Mouse (Mus musculus) neural tube, embryonic 15.5 days (tissue): ENCODE measurements around the gene 1110017D15Rik. TPM values are rescaled to one million over a fixed set of nuclear protein-coding genes. Genes with fewer than 3 reads are reported as not detected.

ENCODE experiments used
- ATAC-seq: fragments of 200-750 bp; cut with Nextera tagmentation; 2 replicates; pipeline ENCODE4 v1.8.0; 2017; ENCODE audit warnings: mild to moderate bottlenecking, moderate TSS enrichment, moderate library complexity; ENCODE audit not compliant: low FRiP score
- H3K27ac ChIP-seq: fragments of 300-500 bp; sonication (generic); replicated peaks from 2 replicates; pipeline ENCODE4 v1.5.1; 2015; ENCODE audit warnings: mild to moderate bottlenecking, inconsistent platforms
- H3K27me3 ChIP-seq: fragments of 300-500 bp; sonication (generic); replicated peaks from 2 replicates; pipeline ENCODE4 v1.6.1; 2015; ENCODE audit warnings: inconsistent platforms
- H3K36me3 ChIP-seq: fragments of 300-500 bp; sonication (generic); 2 replicates; pipeline ENCODE4 v1.6.1; 2015; ENCODE audit warnings: inconsistent platforms
- H3K4me1 ChIP-seq: fragments of 300-500 bp; sonication (generic); 2 replicates; pipeline ENCODE4 v1.6.1; 2015; ENCODE audit warnings: inconsistent platforms
- H3K4me2 ChIP-seq: fragments of 300-500 bp; sonication (generic); 2 replicates; pipeline ENCODE4 v1.6.1; 2015; ENCODE audit warnings: inconsistent platforms, mild to moderate bottlenecking, moderate library complexity
- H3K4me3 ChIP-seq: fragments of 300-500 bp; sonication (generic); replicated peaks from 2 replicates; pipeline ENCODE4 v1.5.1; 2015; ENCODE audit warnings: mild to moderate bottlenecking, inconsistent platforms
- H3K9ac ChIP-seq: fragments of 300-500 bp; sonication (generic); replicated peaks from 2 replicates; pipeline ENCODE4 v1.6.1; 2015; ENCODE audit warnings: mild to moderate bottlenecking, inconsistent platforms
- H3K9me3 ChIP-seq: fragments of 300-500 bp; sonication (generic); replicated peaks from 2 replicates; pipeline ENCODE4 v1.6.1; 2016; ENCODE audit warnings: inconsistent platforms
- WGBS: fragments of 180-500 bp; shearing (Covaris S2); methylation state at CpG from one replicate; pipeline ENCODE4 v1.1.7; 2015; ENCODE audit warnings: mixed read lengths; 5-methylcytosine and 5-hydroxymethylcytosine counted together
- polyA plus RNA-seq: library from polyadenylated mRNA; unstranded; fragments of >200 nt; fragmentation: Nextera tagmentation; extraction: Ambion mirVana; gene quantifications from 2 replicates; pipeline ENCODE4 v1.2.1, GENCODE M21; 2015

The 1110017D15Rik gene
- polyA plus RNA-seq, 1 experiment from 2014 or later, result 10.1 TPM

DNA sequence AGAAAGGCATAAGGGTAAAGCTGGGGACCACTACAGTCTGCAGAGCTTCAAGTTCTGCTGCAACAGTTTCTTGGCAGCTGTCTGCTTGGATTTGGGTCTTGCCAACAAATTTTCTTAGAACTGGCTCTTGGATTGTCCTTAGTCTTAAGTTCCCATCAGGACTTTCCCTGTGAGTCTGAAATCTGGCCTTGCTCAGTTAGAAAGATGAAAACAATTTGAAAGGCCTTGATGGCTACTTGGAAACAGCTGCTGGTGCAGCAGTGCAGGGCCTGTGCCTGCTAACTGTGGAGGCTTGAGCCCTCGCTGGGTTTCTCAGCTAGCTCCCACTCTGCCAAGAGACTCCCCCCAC is 37.7 kb downstream of the 1110017D15Rik start:
- Histone ChIP-seq H3K9ac (no peak overlapping the region), H3K36me3 (peaks cover 11% of the 10 kb centered on the region), H3K9me3 (no peaks in the 10 kb centered on the region), H3K27me3 (no peaks in the 10 kb centered on the region), H3K4me3 (no peak overlapping the region), H3K4me1 (no peaks in the 10 kb centered on the region), H3K4me2 (no peak overlapping the region), H3K27ac (no peak overlapping the region)
- no peak for ATAC-seq
- WGBS, result 94% methylated on average over 1 of the region's 1 CpGs

DNA sequence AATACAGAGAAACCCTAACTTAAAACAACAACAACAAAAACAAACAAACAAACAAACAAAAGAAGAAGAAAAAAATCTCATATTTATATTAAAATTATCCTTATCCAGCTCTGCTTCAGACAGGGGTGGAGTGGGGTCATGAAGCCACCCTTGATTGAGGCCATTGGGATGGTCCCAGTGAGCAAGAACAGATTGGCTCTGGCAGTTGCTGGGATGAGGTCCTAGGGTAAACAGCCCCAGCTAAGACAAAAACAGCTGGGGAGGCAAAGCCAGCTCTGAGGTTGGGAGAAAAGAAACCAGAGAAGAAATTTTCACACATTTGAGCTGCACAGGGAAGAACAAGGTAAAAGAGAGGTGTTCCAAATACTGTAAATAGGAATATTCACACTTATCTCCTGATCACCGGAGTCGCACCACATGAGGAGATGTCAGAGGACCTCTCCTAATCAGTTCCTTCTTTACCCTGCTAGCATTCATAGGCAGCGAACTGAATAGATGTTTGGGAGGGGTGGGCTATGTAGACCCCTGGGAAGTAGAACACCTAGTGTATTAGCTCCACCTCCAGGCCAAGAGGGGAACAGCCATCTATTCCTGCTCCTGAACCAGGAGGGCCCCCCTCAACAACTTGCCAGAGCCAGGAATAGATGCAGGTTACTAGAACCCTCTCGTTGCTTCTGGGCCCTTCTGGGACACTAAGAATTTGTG is 38.2 kb downstream of the 1110017D15Rik start:
- no peaks in the 10 kb centered on the region for H3K4me1 ChIP-seq
- ATAC-seq, result no peak
- peaks cover 11% of the 10 kb centered on the region for H3K36me3 ChIP-seq
- H3K9ac ChIP-seq, result no peak overlapping the region
- H3K27me3 ChIP-seq, result no peaks in the 10 kb centered on the region
- no peak overlapping the region for H3K27ac ChIP-seq
- no peaks in the 10 kb centered on the region for H3K9me3 ChIP-seq
- H3K4me3 ChIP-seq, result no peak overlapping the region
- H3K4me2 ChIP-seq, result no peak overlapping the region
- WGBS, result 73% methylated on average over 4 of the region's 4 CpGs

DNA sequence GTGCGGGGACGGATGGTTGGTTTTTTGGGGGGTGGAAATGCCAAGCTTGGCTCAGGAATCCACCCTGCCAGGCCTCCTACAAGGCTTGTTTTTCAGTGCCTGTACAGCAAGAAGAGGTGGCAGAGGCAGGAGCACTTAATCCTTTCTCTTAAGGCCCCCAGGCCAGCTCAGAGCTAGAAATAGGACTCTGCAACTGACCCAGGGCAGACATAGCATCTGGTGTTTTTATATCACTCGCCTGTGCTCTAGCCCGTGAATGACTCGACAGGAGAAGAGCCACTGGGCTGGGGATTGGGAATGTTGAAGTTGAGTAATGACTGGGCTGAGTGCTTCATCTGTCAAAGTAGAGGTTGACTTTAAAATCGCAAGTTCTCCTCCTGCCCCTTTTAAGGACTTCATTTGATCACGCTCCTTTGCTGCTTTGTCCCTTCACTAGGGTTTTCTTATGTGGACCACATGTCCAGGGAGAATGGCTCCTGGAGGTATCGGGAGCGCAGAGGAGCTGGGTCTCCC is 39.4 kb downstream of the 1110017D15Rik start:
- Histone ChIP-seq H3K27me3 (no peaks in the 10 kb centered on the region), H3K9me3 (no peaks in the 10 kb centered on the region), H3K4me1 (no peaks in the 10 kb centered on the region), H3K4me2 (no peak overlapping the region), H3K27ac (no peak overlapping the region), H3K9ac (no peak overlapping the region), H3K4me3 (no peak overlapping the region), H3K36me3 (peaks cover 11% of the 10 kb centered on the region)
- no peak for ATAC-seq
- WGBS, result 92% methylated on average over 9 of the region's 9 CpGs

DNA sequence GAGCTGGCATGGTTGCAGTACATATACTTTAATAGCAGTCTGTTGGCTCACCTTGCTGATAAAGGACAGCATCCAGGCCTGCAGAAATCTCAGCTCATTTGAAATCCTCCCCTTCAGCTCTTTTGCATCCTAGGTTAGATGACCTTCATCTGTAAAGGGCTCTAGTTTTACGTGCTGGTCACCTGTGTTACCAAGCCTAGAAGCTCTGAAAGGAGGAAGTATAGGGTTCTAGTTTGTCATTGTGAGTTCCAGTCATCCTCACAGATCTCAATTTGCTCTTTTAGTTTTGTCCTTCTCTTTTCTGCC is 45.8 kb downstream of the 1110017D15Rik start:
- ATAC-seq, result no peak
- Histone ChIP-seq H3K4me1 (peaks cover 13% of the 10 kb centered on the region; the same call in 1 of the 2 replicates), H3K9ac (no peak overlapping the region), H3K27me3 (no peaks in the 10 kb centered on the region), H3K9me3 (no peaks in the 10 kb centered on the region), H3K27ac (peak overlapping the region; percentile 29), H3K4me2 (no peak overlapping the region), H3K36me3 (no peaks in the 10 kb centered on the region), H3K4me3 (no peak overlapping the region)
- WGBS, result 87% methylated on average over 1 of the region's 1 CpGs

DNA sequence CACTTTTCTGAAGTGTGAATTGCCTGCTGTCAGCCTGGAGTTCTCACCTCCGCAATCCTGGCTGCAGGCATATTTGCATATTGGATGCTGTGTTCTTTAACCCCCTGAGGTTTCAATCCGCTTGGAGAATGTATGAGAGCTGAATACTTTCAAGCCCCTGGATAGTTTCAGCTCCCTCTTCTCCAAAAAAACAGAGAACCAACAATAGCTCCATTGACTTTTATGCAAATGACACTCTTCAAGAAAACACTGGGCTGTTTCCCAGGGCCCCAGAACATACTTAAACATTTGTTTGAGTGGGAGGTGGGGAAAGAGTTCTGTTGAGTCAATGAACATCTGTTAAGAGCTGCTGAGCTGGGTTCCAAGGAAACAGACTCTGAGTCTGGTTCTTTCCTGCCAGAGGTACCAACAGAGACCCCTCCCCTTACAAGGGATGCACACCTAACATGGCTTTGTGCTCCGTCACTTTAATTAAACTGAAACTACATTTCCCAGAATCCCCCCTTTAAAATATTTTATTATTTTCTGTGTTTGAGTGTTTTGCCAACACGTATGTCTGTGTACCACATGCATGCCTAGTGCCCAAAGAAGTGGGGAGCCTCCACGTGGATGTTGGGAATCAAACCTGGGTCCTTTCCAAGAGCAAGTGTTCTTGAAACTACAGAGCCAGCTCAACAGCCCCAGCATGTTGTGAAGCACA is 46.3 kb downstream of the 1110017D15Rik start:
- H3K27me3 ChIP-seq, result no peaks in the 10 kb centered on the region
- H3K9ac ChIP-seq, result no peak overlapping the region
- WGBS, result 21% methylated on average over 5 of the region's 5 CpGs
- H3K36me3 ChIP-seq, result no peaks in the 10 kb centered on the region
- no peaks in the 10 kb centered on the region for H3K9me3 ChIP-seq
- no peak overlapping the region for H3K4me3 ChIP-seq
- ATAC-seq, result peak; percentile 40; the same call in 1 of the 2 replicates
- peak overlapping the region; percentile 51 for H3K27ac ChIP-seq
- peaks cover 15% of the 10 kb centered on the region for H3K4me1 ChIP-seq
- H3K4me2 ChIP-seq, result no peak overlapping the region

DNA sequence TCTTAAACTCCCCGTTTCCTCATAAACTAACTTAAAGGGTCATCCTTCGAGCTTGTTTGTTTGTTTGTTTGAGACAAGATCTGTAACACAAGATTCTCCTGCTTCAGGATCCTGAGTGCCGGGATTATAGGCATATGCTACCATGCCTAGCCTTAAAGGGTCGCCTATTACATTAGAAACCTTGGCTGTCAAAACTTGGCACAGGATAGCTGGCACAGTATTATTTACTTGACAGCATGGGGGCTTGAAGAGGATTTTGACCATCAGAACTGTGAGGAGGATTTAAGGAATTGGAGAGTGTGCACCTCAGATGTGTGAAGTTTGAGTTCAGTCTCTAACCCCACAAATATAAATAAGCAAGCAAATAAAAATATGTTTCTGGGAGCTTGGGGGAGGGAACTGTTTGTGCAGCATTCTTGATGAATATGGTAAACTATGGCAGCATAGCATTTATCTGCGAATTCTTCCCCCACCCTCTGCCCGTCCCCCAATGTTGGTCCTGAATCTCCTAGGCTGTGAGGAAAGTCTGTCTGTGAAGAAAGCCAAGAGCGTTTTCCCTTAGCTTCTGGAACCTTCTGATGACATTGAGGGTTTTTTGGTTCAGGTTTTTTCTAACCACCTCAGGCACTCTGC is 47.0 kb downstream of the 1110017D15Rik start:
- no peaks in the 10 kb centered on the region for H3K9me3 ChIP-seq
- H3K9ac ChIP-seq, result no peak overlapping the region
- peaks cover 16% of the 10 kb centered on the region for H3K4me1 ChIP-seq
- H3K36me3 ChIP-seq, result no peaks in the 10 kb centered on the region
- no peaks in the 10 kb centered on the region for H3K27me3 ChIP-seq
- peak overlapping the region; percentile 51; the same call in 1 of the 2 replicates for H3K27ac ChIP-seq
- WGBS, result 60% methylated on average over 7 of the region's 7 CpGs
- no peak for ATAC-seq
- H3K4me3 ChIP-seq, result no peak overlapping the region
- H3K4me2 ChIP-seq, result no peak overlapping the region

DNA sequence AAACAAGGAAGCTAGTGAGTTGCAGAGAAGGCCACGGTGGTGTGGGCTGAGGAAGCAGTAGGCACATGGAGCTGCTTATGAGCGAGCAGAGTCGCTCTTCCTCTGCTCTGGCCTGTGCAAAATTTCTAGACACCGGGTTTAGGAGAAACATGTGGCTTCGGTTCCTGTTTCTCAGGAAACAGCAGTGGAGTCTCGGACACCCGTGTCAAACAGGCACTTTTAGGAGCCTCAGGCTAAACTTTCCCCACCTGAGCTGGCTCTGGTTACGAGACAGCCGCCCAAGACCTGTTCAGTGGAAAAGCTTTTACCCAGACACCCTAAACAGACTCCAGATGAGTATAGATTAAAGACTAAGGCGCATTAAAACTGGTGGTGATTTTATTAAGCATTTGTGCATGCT is 47.9 kb downstream of the 1110017D15Rik start:
- H3K4me3 ChIP-seq, result no peak overlapping the region
- H3K9ac ChIP-seq, result no peak overlapping the region
- no peaks in the 10 kb centered on the region for H3K9me3 ChIP-seq
- no peak overlapping the region for H3K4me2 ChIP-seq
- 74% methylated on average over 10 of the region's 10 CpGs for WGBS
- no peaks in the 10 kb centered on the region for H3K36me3 ChIP-seq
- H3K27me3 ChIP-seq, result no peaks in the 10 kb centered on the region
- peaks cover 16% of the 10 kb centered on the region for H3K4me1 ChIP-seq
- ATAC-seq, result no peak
- 0 out of 2 replicates have a peak overlapping the region, but pooled peaks have one; percentile 18 for H3K27ac ChIP-seq

DNA sequence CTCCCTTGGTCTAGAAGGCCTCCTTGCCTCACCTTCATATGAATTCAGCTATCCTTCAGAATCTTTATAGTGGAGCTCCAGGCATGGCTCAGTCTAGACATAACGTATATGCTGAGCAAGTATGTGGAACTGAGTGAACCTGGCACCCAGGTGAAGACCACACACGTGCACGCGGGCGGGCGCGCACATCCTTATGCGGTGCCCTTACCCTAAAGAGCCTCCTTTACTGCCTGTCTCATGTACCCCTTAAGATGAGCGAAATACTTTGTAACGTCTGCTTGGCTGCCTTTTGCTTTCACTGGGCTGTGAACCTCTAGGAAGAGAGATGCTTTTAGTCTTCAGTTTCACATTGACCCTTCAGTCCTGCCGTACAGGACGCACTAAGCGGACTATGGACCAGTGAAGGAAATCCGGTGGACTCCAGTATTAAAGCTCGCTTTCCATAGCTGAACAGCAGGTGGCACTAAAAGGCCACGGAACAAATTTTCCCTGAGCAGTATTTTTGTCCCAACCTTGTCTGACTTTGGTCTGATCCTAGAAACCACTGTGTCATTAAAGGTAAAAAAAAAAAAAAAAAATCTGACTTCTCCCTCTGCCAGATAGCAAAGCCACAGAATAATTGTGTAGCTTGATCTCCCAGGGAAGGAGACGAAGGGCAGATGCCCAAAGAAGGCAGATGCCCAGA is 48.6 kb downstream of the 1110017D15Rik start:
- no peaks in the 10 kb centered on the region for H3K36me3 ChIP-seq
- WGBS, result 58% methylated on average over 17 of the region's 17 CpGs
- no peak overlapping the region for H3K27ac ChIP-seq
- H3K4me1 ChIP-seq, result peaks cover 22% of the 10 kb centered on the region
- H3K4me2 ChIP-seq, result no peak overlapping the region
- no peaks in the 10 kb centered on the region for H3K27me3 ChIP-seq
- no peak overlapping the region for H3K9ac ChIP-seq
- no peak overlapping the region for H3K4me3 ChIP-seq
- no peak for ATAC-seq
- H3K9me3 ChIP-seq, result no peaks in the 10 kb centered on the region

DNA sequence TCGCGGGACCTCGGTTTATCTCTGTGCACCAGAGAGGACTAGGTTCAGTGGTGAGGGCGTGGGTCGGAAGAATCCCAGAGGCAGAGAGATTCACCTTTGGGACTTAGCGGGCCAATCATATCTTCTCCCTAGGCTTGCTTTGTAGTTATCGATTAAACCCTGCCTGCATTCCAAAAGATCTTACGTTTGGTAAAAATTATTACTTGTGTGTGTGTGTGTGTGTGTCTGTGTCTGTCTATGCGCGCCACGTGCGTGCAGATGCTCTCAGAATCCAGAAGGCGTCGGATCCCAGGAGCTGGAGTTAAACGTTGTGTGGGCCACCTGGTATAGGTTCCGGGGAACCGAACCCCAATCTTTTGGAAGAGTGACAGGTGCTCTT is 51.9 kb downstream of the 1110017D15Rik start:
- H3K4me1 ChIP-seq, result peaks cover 20% of the 10 kb centered on the region
- peak overlapping the region; percentile 58 for H3K9ac ChIP-seq
- H3K9me3 ChIP-seq, result no peaks in the 10 kb centered on the region
- H3K36me3 ChIP-seq, result no peaks in the 10 kb centered on the region
- peak overlapping the region; percentile 75 for H3K4me3 ChIP-seq
- peak; percentile 30; the same call in 1 of the 2 replicates for ATAC-seq
- 3% methylated on average over 17 of the region's 17 CpGs for WGBS
- peak overlapping the region; percentile 78 for H3K27ac ChIP-seq
- peak overlapping the region; percentile 62 for H3K4me2 ChIP-seq
- H3K27me3 ChIP-seq, result no peaks in the 10 kb centered on the region

DNA sequence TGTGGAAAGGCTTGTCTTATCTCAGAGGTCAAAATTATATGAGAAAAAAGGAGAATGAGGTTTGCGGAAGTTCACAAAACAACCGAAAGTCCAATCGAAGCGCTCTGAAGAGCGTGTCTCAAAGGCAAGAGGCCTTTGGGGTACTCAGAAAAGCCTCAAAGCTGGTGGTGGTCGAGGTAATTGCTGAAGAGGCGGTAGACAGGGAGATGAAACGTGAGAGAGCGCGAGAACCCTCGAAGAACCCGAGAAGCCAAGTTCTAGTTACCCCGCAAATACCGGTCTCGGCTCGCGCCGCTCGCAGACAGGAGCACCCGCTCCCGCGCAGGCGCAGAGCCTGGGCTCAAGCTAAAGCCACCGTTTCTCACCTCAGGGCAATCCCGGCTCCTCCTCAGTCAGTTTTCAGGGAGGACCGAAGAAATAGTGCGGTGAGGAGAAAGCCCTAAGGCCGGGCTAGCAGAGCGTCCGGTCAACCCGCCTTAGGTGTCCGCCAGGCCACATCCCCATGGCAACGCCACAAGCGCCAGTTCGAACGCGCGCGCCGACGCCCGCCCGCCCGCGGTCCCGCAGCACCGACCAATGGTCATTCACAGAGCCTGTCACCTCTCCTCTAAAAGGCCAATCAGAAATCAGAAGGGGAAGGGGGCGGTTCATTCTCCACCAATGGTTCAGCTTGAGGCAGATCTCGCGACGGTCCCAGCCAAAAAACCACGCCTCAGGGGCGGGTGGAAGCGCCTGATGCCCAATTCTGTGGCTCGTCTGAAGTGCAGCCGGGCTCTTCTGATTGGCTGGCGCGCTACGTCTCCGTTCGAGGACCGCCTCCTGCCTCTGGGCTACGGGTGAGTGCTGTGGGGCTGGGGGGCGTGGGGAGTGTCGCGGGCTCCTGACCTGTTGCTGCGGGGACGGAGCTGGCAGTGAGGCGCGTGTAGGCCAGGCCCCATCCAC is 52.5 kb downstream of the 1110017D15Rik start, which contains the start of the genes Kif24 and Nudt2:
Gene Kif24 (minus strand): TSS at position 543 of the 942 bp plus-strand sequence.
Gene Nudt2 (plus strand): TSS at position 807 of the 942 bp plus-strand sequence.
- H3K4me2 ChIP-seq, result peak within 1 kb of the TSS; percentile 62
- ATAC-seq, result peak; percentile 98
- no peaks in the 10 kb centered on the region for H3K27me3 ChIP-seq

More for the DNA sequence above, 52.5 kb downstream of the 1110017D15Rik start, which contains the start of the genes Kif24 and Nudt2:
- peak within 1 kb of the TSS; percentile 80 for H3K27ac ChIP-seq
- no peaks in the 10 kb centered on the region for H3K9me3 ChIP-seq
- H3K4me1 ChIP-seq, result peaks cover 17% of the 10 kb centered on the region
- H3K36me3 ChIP-seq, result no peaks in the 10 kb centered on the region
- peak within 1 kb of the TSS; percentile 75 for H3K4me3 ChIP-seq
- WGBS, result under 1% methylated on average over 68 of the region's 70 CpGs
- peak within 1 kb of the TSS; percentile 58 for H3K9ac ChIP-seq
